Mouse (Mus musculus): ENCODE measurements around the gene Pdxk. TPM values are rescaled to one million over a fixed set of nuclear protein-coding genes. Genes with fewer than 3 reads are reported as not detected.
A peak's percentile ranks its signal among the peaks of the same experiment; 100 is the strongest.

Gene Pdxk
- polyA plus RNA-seq, 1 experiment from 2014 or later, result 209 TPM

DNA sequence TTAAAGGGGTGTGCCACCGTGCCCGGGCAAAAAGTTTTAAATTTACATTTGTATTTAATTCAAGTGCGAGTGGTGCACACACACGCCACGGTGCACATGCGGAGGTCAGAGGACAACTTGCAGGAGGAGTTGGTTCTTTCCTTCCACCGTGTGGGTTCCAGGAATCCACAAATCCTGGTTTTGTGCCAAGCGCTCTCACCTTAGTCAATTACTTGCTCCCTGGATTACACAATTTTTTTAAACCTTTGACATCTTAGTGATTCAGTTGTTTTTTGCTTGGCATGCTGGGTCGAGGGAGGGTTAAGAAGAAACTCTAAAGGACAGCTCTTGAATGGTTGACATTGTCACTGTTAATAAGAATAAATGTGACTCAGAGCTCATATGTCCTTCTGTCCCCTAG, 1.9 kb upstream of the Pdxk start:
- peak overlapping the region; percentile 99 for H3K27ac ChIP-seq
- peaks cover 31% of the 10 kb centered on the region for H3K79me2 ChIP-seq (ENCODE audit: inconsistent target)
- H3K4me3 ChIP-seq (ENCODE audit: inconsistent target), result no peak overlapping the region
- H3K36me3 ChIP-seq (ENCODE audit: inconsistent target), result no peaks in the 10 kb centered on the region
- WGBS (ENCODE audit: missing documents), result 90% methylated on average over 9 of the region's 9 CpGs

DNA sequence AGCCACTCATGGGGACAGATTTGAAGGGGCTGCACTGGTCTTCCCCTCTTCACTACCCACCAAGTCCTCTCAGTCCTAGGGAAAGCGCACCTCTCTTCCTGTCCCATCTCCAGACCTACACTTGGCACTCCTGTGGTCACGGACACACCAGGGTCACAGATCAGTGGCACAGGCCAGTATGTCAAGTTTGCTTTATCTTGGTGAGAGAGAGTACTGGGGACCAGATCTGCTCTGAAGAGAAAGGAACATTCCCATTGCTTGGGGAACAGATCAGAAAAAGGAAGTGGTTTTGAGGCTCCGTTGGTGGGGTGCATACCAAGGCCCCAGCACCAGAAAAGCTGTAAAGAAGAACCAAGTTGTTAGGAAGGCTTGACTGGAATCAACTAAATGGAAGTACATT, 697 bp upstream of the Pdxk start:
- H3K27ac ChIP-seq, result peak overlapping the region; percentile 99
- 0% methylated on average over 2 of the region's 3 CpGs for WGBS (ENCODE audit: missing documents)
- H3K79me2 ChIP-seq (ENCODE audit: inconsistent target), result peaks cover 43% of the 10 kb centered on the region
- H3K4me3 ChIP-seq (ENCODE audit: inconsistent target), result peak overlapping the region; percentile 33
- no peaks in the 10 kb centered on the region for H3K36me3 ChIP-seq (ENCODE audit: inconsistent target)

DNA sequence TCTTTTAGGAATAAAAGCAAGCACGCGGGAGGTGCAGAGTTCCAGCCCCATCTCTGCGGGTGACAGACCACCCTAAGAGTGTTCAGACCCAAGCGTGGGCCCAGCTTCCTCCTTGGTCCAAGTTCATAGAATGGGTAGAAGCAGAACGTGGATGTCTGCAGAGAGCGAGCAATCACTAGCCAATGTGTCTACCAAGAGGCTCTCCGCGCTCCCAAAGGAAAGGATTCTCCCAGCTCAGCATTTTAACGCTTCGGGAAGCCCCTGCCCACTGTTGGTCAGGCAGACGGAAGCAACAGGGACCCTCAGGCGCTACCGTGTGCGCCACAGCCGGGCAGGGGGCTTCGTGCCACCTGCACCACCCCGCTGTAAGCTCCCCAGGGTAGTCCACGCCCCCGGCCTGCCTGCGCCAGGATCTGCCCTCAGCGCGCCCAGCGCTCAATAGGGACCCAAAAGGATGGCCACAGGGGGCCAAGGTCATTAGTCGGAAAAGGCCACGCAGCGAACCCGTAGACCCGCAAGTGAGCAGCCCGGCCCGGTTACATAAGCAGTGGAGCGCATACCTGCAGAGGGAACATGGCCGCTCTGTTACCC, 479 bp downstream of the Pdxk start:
- Histone ChIP-seq H3K36me3 (ENCODE audit: inconsistent target) (no peaks in the 10 kb centered on the region), H3K4me3 (ENCODE audit: inconsistent target) (peak overlapping the region; percentile 91), H3K27ac (peak overlapping the region; percentile 78), H3K79me2 (ENCODE audit: inconsistent target) (peaks cover 54% of the 10 kb centered on the region)
- WGBS (ENCODE audit: missing documents), result 2% methylated on average over 29 of the region's 32 CpGs

DNA sequence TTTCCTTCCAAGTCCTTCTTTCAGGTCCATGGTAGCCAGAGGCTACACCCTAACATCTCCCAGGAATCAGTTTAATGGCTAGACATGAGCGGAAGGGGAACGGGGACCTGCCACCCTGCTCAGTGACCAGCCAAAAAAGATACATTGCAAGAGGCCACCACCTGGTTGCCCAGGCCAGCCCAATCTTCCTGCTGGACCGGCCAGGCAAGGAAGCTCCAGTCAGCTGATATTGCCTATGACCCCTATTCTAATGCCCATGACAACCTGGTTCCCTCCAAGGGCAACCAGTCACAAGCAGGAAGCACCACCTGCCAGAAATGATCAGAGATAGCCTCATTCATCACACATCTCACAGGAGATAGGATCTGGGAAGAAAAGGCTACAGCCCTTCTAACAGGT, 1.0 kb downstream of the Pdxk start:
- peaks cover 60% of the 10 kb centered on the region for H3K79me2 ChIP-seq (ENCODE audit: inconsistent target)
- H3K4me3 ChIP-seq (ENCODE audit: inconsistent target), result peak overlapping the region; percentile 91
- H3K36me3 ChIP-seq (ENCODE audit: inconsistent target), result no peaks in the 10 kb centered on the region
- WGBS (ENCODE audit: missing documents), result 75% methylated on average over 3 of the region's 3 CpGs
- peak overlapping the region; percentile 78 for H3K27ac ChIP-seq

- Histone ChIP-seq H3K36me3 (ENCODE audit: inconsistent target) (no peaks in the 10 kb centered on the region), H3K79me2 (ENCODE audit: inconsistent target) (peaks cover 66% of the 10 kb centered on the region), H3K27ac (peak overlapping the region; percentile 78), H3K4me3 (ENCODE audit: inconsistent target) (peak overlapping the region; percentile 91)
- 83% methylated on average over 8 of the region's 8 CpGs for WGBS (ENCODE audit: missing documents)
Measured at GRCm38 (mm10) chr10:78462945-78463768, 1.6 kb downstream of the Pdxk start.

- WGBS (ENCODE audit: missing documents), result 75% methylated on average over 4 of the region's 4 CpGs
- Histone ChIP-seq H3K27ac (peak overlapping the region; percentile 13; the same call in 1 of the 2 replicates), H3K4me3 (ENCODE audit: inconsistent target) (no peak overlapping the region), H3K36me3 (ENCODE audit: inconsistent target) (no peaks in the 10 kb centered on the region), H3K79me2 (ENCODE audit: inconsistent target) (peaks cover 80% of the 10 kb centered on the region)
Measured at GRCm38 (mm10) chr10:78461767-78462166, 3.0 kb downstream of the Pdxk start.

DNA sequence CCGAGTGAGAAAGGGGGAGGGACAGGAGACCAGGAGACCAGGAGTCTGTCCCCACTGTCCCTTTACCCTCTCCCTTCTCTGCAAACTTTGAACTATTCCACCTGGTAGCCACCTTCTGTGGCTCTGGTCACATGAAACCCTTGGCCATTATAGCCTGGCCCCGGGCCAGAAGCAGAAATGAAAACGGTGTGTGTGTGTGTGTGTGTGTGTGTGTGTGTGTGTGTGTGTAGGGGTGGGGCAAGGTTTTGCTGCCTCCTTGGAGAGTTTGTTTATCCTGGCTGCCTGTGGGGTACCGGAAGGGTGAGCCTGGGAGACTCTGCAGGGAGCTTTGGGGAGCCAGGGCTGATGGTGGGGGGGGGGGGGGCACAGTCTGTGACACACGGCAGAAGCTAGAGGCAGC, 4.3 kb downstream of the Pdxk start:
- H3K36me3 ChIP-seq (ENCODE audit: inconsistent target), result peaks cover 6% of the 10 kb centered on the region; the same call in 1 of the 2 replicates
- H3K4me3 ChIP-seq (ENCODE audit: inconsistent target), result no peak overlapping the region
- H3K27ac ChIP-seq, result peak overlapping the region; percentile 12; the same call in 1 of the 2 replicates
- peaks cover 93% of the 10 kb centered on the region for H3K79me2 ChIP-seq (ENCODE audit: inconsistent target)
- 49% methylated on average over 4 of the region's 5 CpGs for WGBS (ENCODE audit: missing documents)

- Histone ChIP-seq H3K27ac (peak overlapping the region; percentile 68), H3K79me2 (ENCODE audit: inconsistent target) (peaks cover 100% of the 10 kb centered on the region), H3K36me3 (ENCODE audit: inconsistent target) (peaks cover 7% of the 10 kb centered on the region; the same call in 1 of the 2 replicates), H3K4me3 (ENCODE audit: inconsistent target) (no peak overlapping the region)
- WGBS (ENCODE audit: missing documents), result 79% methylated on average over 5 of the region's 5 CpGs
Measured at GRCm38 (mm10) chr10:78458348-78459111, 6.2 kb downstream of the Pdxk start.

GRCm38 (mm10) chr10:78457495-78458347, 7.1 kb downstream of the Pdxk start:
- WGBS (ENCODE audit: missing documents), result 20% methylated on average over 9 of the region's 10 CpGs
- Histone ChIP-seq H3K4me3 (ENCODE audit: inconsistent target) (no peak overlapping the region; the same call in 1 of the 2 replicates), H3K27ac (peak overlapping the region; percentile 68), H3K79me2 (ENCODE audit: inconsistent target) (peaks cover 100% of the 10 kb centered on the region), H3K36me3 (ENCODE audit: inconsistent target) (peaks cover 15% of the 10 kb centered on the region; the same call in 1 of the 2 replicates)

- Histone ChIP-seq H3K4me3 (ENCODE audit: inconsistent target) (no peak overlapping the region), H3K36me3 (ENCODE audit: inconsistent target) (peaks cover 25% of the 10 kb centered on the region), H3K27ac (peak overlapping the region; percentile 68), H3K79me2 (ENCODE audit: inconsistent target) (peaks cover 100% of the 10 kb centered on the region)
- 86% methylated on average over 13 of the region's 13 CpGs for WGBS (ENCODE audit: missing documents)
Measured at GRCm38 (mm10) chr10:78456696-78457095, 8.1 kb downstream of the Pdxk start.

- Histone ChIP-seq H3K36me3 (ENCODE audit: inconsistent target) (peaks cover 66% of the 10 kb centered on the region), H3K27ac (no peak overlapping the region)
Measured at GRCm38 (mm10) chr10:78452641-78453040, 12.1 kb downstream of the Pdxk start.

GRCm38 (mm10) chr10:78450761-78451160, 14.0 kb downstream of the Pdxk start:
- Histone ChIP-seq H3K27ac (no peak overlapping the region), H3K4me3 (ENCODE audit: inconsistent target) (no peak overlapping the region), H3K79me2 (ENCODE audit: inconsistent target) (peaks cover 77% of the 10 kb centered on the region), H3K36me3 (ENCODE audit: inconsistent target) (peaks cover 78% of the 10 kb centered on the region)
- WGBS (ENCODE audit: missing documents), result 89% methylated on average over 5 of the region's 5 CpGs

More at GRCm38 (mm10) chr10:78452641-78453040, 12.1 kb downstream of the Pdxk start:
- WGBS (ENCODE audit: missing documents), result 91% methylated on average over 4 of the region's 4 CpGs
- H3K79me2 ChIP-seq (ENCODE audit: inconsistent target), result peaks cover 89% of the 10 kb centered on the region
- no peak overlapping the region for H3K4me3 ChIP-seq (ENCODE audit: inconsistent target)

DNA sequence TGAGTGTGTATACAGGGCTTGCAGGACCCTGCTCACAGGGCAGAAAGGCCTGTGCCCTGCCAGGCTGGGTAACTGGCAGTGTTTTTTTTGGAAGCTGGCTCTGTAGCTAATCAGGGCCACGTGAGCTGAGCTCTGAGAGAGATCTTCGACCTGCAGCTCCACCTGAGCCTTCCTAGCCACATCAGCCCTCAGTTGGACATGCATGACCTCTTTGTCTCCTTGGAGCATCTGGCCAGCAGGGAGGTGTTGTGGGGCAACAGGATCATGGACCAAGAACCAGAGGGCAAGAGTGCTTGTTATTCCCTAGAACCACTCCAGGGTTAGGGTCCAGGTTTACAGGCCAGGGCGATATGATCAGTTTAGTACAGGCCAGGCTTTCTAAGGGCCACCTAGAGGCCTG, 17.4 kb downstream of the Pdxk start:
- peaks cover 98% of the 10 kb centered on the region for H3K36me3 ChIP-seq (ENCODE audit: inconsistent target)
- H3K4me3 ChIP-seq (ENCODE audit: inconsistent target), result no peak overlapping the region
- 100% methylated on average over 3 of the region's 3 CpGs for WGBS (ENCODE audit: missing documents)
- peaks cover 43% of the 10 kb centered on the region for H3K79me2 ChIP-seq (ENCODE audit: inconsistent target)
- H3K27ac ChIP-seq, result no peak overlapping the region

GRCm38 (mm10) chr10:78446195-78446594, 18.6 kb downstream of the Pdxk start:
- 96% methylated on average over 3 of the region's 3 CpGs for WGBS (ENCODE audit: missing documents)

More at GRCm38 (mm10) chr10:78446195-78446594, 18.6 kb downstream of the Pdxk start:
- Histone ChIP-seq H3K4me3 (ENCODE audit: inconsistent target) (no peak overlapping the region), H3K79me2 (ENCODE audit: inconsistent target) (peaks cover 31% of the 10 kb centered on the region), H3K36me3 (ENCODE audit: inconsistent target) (peaks cover 98% of the 10 kb centered on the region), H3K27ac (no peak overlapping the region)
